Mouse (Mus musculus) neural tube, embryonic 12.5 days (tissue): Measurements from ENCODE around the gene Cachd1. TPM values are rescaled to one million over a fixed set of nuclear protein-coding genes. Genes with fewer than 3 reads are reported as not detected.

Experiments
- ATAC-seq: fragments of 200-750 bp; cut with Nextera tagmentation; 2 replicates; pipeline ENCODE4 v1.8.0; 2017; ENCODE audit warnings: low read depth, mild to moderate bottlenecking, moderate TSS enrichment, moderate library complexity; ENCODE audit not compliant: low FRiP score
- H3K27ac ChIP-seq: fragments of 300-500 bp; sonication (generic); 2 replicates; pipeline ENCODE4 v1.5.1; 2016
- H3K27me3 ChIP-seq: fragments of 300-500 bp; sonication (generic); replicated peaks from 2 replicates; pipeline ENCODE4 v1.6.1; 2016; ENCODE audit warnings: mild to moderate bottlenecking
- H3K36me3 ChIP-seq: fragments of 300-500 bp; sonication (generic); 2 replicates; pipeline ENCODE4 v1.6.1; 2016; ENCODE audit warnings: mild to moderate bottlenecking
- H3K4me1 ChIP-seq: fragments of 300-500 bp; sonication (generic); 2 replicates; pipeline ENCODE4 v1.6.1; 2016
- H3K4me2 ChIP-seq: fragments of 300-500 bp; sonication (generic); replicated peaks from 2 replicates; pipeline ENCODE4 v1.6.1; 2016; ENCODE audit warnings: mild to moderate bottlenecking
- H3K4me3 ChIP-seq: fragments of 300-500 bp; sonication (generic); 2 replicates; pipeline ENCODE4 v1.5.1; 2016
- H3K9ac ChIP-seq: fragments of 300-500 bp; sonication (generic); 2 replicates; pipeline ENCODE4 v1.6.1; 2016; ENCODE audit warnings: mild to moderate bottlenecking
- H3K9me3 ChIP-seq: fragments of 300-500 bp; sonication (generic); 2 replicates; pipeline ENCODE4 v1.6.1; 2016; ENCODE audit warnings: mild to moderate bottlenecking
- WGBS: fragments of 180-500 bp; shearing (Covaris S2); methylation state at CpG from one replicate; pipeline ENCODE4 v1.1.7; 2016; 5-methylcytosine and 5-hydroxymethylcytosine counted together
- polyA plus RNA-seq: library from polyadenylated mRNA; unstranded; fragments of >200 nt; fragmentation: Nextera tagmentation; extraction: Ambion mirVana; gene quantifications from 2 replicates; pipeline ENCODE4 v1.2.1, GENCODE M21; 2016

Cachd1 gene
- polyA plus RNA-seq, 1 experiment from 2014 or later: 30.2 TPM

GRCm38 (mm10) chr4:100776871-100777375, 448 bp downstream of the Cachd1 start:
- peak overlapping the region; percentile 70 for H3K4me2 ChIP-seq
- H3K4me1 ChIP-seq: peaks cover 33% of the 10 kb centered on the region
- WGBS: under 1% methylated on average over 65 of the region's 68 CpGs
- peak overlapping the region; percentile 96 for H3K9ac ChIP-seq
- H3K9me3 ChIP-seq: no peaks in the 10 kb centered on the region
- H3K27me3 ChIP-seq: no peaks in the 10 kb centered on the region
- ATAC-seq: peak; percentile 48
- H3K36me3 ChIP-seq: no peaks in the 10 kb centered on the region
- H3K4me3 ChIP-seq: peak overlapping the region; percentile 96
- H3K27ac ChIP-seq: peak overlapping the region; percentile 90

GRCm38 (mm10) chr4:100777376-100778041, 1.0 kb downstream of the Cachd1 start:
- Histone ChIP-seq H3K36me3 (no peaks in the 10 kb centered on the region), H3K9ac (peak overlapping the region; percentile 96), H3K27ac (peak overlapping the region; percentile 90), H3K4me2 (peak overlapping the region; percentile 70), H3K4me3 (peak overlapping the region; percentile 96), H3K27me3 (no peaks in the 10 kb centered on the region), H3K4me1 (peaks cover 36% of the 10 kb centered on the region), H3K9me3 (no peaks in the 10 kb centered on the region)
- peak; percentile 49 for ATAC-seq
- under 1% methylated on average over 42 of the region's 42 CpGs for WGBS

- no peak overlapping the region for H3K27ac ChIP-seq
- 0% methylated on average over 16 of the region's 16 CpGs for WGBS
- peak overlapping the region; percentile 96 for H3K9ac ChIP-seq
- H3K9me3 ChIP-seq: no peaks in the 10 kb centered on the region
- peak overlapping the region; percentile 96 for H3K4me3 ChIP-seq
- H3K36me3 ChIP-seq: no peaks in the 10 kb centered on the region
- H3K27me3 ChIP-seq: no peaks in the 10 kb centered on the region
- ATAC-seq: no peak
- peak overlapping the region; percentile 70 for H3K4me2 ChIP-seq
- peaks cover 36% of the 10 kb centered on the region for H3K4me1 ChIP-seq
Observed at GRCm38 (mm10) chr4:100778082-100778481, 1.6 kb downstream of the Cachd1 start.

GRCm38 (mm10) chr4:100779023-100779422, 2.5 kb downstream of the Cachd1 start:
- 1% methylated on average over 4 of the region's 4 CpGs for WGBS
- H3K9ac ChIP-seq: peak overlapping the region; percentile 96
- H3K4me1 ChIP-seq: peaks cover 36% of the 10 kb centered on the region
- no peaks in the 10 kb centered on the region for H3K27me3 ChIP-seq
- H3K4me3 ChIP-seq: peak overlapping the region; percentile 96
- H3K4me2 ChIP-seq: peak overlapping the region; percentile 70
- H3K27ac ChIP-seq: no peak overlapping the region
- H3K9me3 ChIP-seq: no peaks in the 10 kb centered on the region
- no peak for ATAC-seq
- H3K36me3 ChIP-seq: no peaks in the 10 kb centered on the region

GRCm38 (mm10) chr4:100779695-100780094, 3.2 kb downstream of the Cachd1 start:
- Histone ChIP-seq H3K9me3 (no peaks in the 10 kb centered on the region), H3K4me3 (peak overlapping the region; percentile 96), H3K4me2 (peak overlapping the region; percentile 70), H3K9ac (peak overlapping the region; percentile 96), H3K27me3 (no peaks in the 10 kb centered on the region), H3K27ac (no peak overlapping the region), H3K36me3 (no peaks in the 10 kb centered on the region), H3K4me1 (peaks cover 36% of the 10 kb centered on the region)
- ATAC-seq: no peak
- WGBS: 4% methylated on average over 5 of the region's 5 CpGs

GRCm38 (mm10) chr4:100780911-100781310, 4.4 kb downstream of the Cachd1 start:
- WGBS: 58% methylated on average over 6 of the region's 6 CpGs
- Histone ChIP-seq H3K4me3 (no peak overlapping the region), H3K27ac (no peak overlapping the region), H3K27me3 (no peaks in the 10 kb centered on the region), H3K4me2 (no peak overlapping the region), H3K4me1 (peaks cover 36% of the 10 kb centered on the region), H3K36me3 (no peaks in the 10 kb centered on the region), H3K9ac (no peak overlapping the region), H3K9me3 (no peaks in the 10 kb centered on the region)
- ATAC-seq: no peak

- Histone ChIP-seq H3K4me1 (peaks cover 36% of the 10 kb centered on the region), H3K36me3 (no peaks in the 10 kb centered on the region), H3K4me2 (no peak overlapping the region), H3K9me3 (no peaks in the 10 kb centered on the region), H3K9ac (no peak overlapping the region), H3K27me3 (no peaks in the 10 kb centered on the region), H3K27ac (no peak overlapping the region), H3K4me3 (no peak overlapping the region)
- no peak for ATAC-seq
- 76% methylated on average over 8 of the region's 8 CpGs for WGBS
Observed at GRCm38 (mm10) chr4:100782348-100782747, 5.9 kb downstream of the Cachd1 start.

GRCm38 (mm10) chr4:100782891-100783290, 6.4 kb downstream of the Cachd1 start:
- Histone ChIP-seq H3K4me2 (no peak overlapping the region), H3K9me3 (no peaks in the 10 kb centered on the region), H3K4me1 (peaks cover 36% of the 10 kb centered on the region), H3K27ac (no peak overlapping the region), H3K4me3 (no peak overlapping the region), H3K36me3 (no peaks in the 10 kb centered on the region), H3K27me3 (no peaks in the 10 kb centered on the region), H3K9ac (no peak overlapping the region)
- no peak for ATAC-seq
- 75% methylated on average over 3 of the region's 3 CpGs for WGBS

GRCm38 (mm10) chr4:100787201-100787600, 10.7 kb downstream of the Cachd1 start:
- Histone ChIP-seq H3K4me3 (no peak overlapping the region), H3K4me1 (peaks cover 3% of the 10 kb centered on the region; the same call in 1 of the 2 replicates), H3K4me2 (no peak overlapping the region), H3K9ac (no peak overlapping the region), H3K36me3 (no peaks in the 10 kb centered on the region), H3K9me3 (no peaks in the 10 kb centered on the region), H3K27ac (no peak overlapping the region), H3K27me3 (no peaks in the 10 kb centered on the region)
- ATAC-seq: no peak
- 82% methylated on average over 3 of the region's 3 CpGs for WGBS

- Histone ChIP-seq H3K27ac (no peak overlapping the region), H3K9me3 (no peaks in the 10 kb centered on the region), H3K9ac (no peak overlapping the region), H3K4me1 (peaks cover 7% of the 10 kb centered on the region; the same call in 1 of the 2 replicates), H3K4me2 (no peak overlapping the region), H3K4me3 (no peak overlapping the region), H3K27me3 (no peaks in the 10 kb centered on the region), H3K36me3 (no peaks in the 10 kb centered on the region)
- ATAC-seq: no peak
- WGBS: 81% methylated on average over 5 of the region's 5 CpGs
Observed at GRCm38 (mm10) chr4:100790176-100790575, 13.7 kb downstream of the Cachd1 start.

GRCm38 (mm10) chr4:100793147-100793546, 16.7 kb downstream of the Cachd1 start:
- 9% methylated on average over 2 of the region's 2 CpGs for WGBS
- Histone ChIP-seq H3K27me3 (no peaks in the 10 kb centered on the region), H3K4me2 (no peak overlapping the region), H3K4me3 (no peak overlapping the region), H3K9ac (no peak overlapping the region), H3K4me1 (peaks cover 30% of the 10 kb centered on the region), H3K27ac (no peak overlapping the region), H3K36me3 (no peaks in the 10 kb centered on the region), H3K9me3 (no peaks in the 10 kb centered on the region)
- no peak for ATAC-seq

- Histone ChIP-seq H3K4me2 (no peak overlapping the region), H3K4me1 (peaks cover 34% of the 10 kb centered on the region), H3K4me3 (no peak overlapping the region), H3K9ac (no peak overlapping the region), H3K9me3 (no peaks in the 10 kb centered on the region), H3K36me3 (no peaks in the 10 kb centered on the region), H3K27ac (no peak overlapping the region), H3K27me3 (no peaks in the 10 kb centered on the region)
- WGBS: 23% methylated on average over 5 of the region's 5 CpGs
- no peak for ATAC-seq
Observed at GRCm38 (mm10) chr4:100795523-100795922, 19.0 kb downstream of the Cachd1 start.
